Mouse (Mus musculus): ENCODE measurements around the gene Nmt2.

The Nmt2 gene

DNA sequence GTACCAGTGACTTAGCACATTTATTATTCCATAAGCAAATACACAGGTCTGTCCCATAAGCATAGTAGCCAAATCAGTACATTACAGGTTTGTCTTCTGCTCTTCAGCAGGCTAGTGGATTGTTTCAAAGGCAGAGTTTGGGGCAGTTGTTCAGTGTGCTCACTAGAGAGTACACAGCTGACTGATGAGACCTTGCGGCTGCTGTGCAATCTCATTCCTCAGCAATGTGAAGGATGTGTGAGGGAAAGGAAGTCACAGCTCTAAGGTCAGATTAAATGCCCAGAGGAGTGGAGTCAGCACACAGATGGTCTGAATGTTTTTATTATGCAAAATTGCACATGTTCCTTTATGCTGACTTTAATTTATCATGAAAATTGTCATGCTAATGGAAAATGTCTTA lies 42.5 kb downstream of the Nmt2 start:
- no peak for DNase-seq (ENCODE audit: low spot score in 2 of 2)

DNA sequence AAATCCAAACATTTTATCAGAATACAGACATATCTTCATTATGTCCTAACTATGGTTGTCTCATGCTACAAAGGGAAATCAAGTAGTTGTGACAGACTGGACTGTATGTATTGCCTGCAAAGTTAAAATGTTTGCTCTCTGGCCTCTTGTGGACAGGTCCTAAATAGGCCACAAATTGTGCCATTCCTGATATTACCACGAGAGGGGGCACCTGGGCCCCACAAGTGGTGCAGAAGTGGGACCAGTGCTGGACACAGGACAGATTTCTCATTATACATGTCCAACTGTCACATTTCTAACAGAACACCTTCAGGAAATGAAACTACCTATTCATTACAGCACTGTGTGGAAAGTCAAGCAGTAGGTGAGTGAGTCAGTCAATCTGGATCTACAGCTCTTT lies 43.3 kb downstream of the Nmt2 start:
- peak; percentile 20 to 62 for DNase-seq (ENCODE audit: low spot score in 2 of 2)

DNA sequence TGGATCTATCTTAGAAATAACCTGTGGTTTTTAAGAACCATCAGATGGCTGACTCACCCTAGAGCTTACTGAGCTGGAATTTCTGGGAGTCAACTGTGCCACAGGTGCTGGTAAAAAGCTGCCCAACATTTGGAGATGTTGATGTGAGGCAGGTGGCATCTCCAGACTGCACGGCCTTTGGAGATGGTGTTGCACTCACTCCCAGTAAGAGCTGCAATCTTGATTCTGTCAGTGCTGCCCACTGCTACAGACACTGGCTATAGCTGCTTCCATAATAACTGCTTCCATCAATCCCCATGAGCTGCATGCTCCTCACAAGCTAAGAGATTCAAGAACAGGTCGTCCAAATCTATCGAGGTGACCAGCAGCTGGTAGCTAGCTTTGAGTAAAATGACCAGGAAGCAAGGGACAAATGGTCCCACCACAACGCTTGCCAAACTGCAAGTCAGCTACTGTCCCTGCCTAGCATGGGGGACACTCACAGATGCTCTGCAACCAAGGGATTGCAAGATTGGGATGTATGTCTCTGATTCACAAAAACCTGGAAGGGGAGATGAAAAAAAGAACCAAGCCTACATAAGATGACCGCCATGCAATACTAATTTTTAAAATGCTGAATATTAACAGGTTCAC lies 47.2 kb downstream of the Nmt2 start:
- no peak for DNase-seq (ENCODE audit: low spot score in 2 of 2)

DNA sequence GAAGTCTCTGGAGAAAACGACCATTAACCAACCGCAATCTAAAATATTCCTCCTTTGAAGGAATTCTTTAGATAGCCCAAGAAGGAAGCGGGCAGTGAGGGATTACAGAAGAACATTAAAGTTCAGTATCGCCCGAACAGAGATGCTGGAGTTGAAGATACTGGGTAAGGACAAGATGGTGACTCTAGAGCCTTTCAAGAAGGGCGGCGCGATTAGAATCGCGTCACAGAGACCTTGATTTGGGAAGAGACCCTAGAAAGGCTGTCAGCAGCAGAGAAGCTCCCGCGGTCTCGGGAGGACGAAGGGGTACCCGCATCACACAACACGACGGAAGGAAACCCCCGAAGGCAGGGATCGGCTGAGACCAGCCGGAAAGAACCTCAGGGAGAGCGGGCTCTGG lies 48.0 kb downstream of the Nmt2 start:
- DNase-seq (ENCODE audit: low spot score in 2 of 2), result no peak

DNA sequence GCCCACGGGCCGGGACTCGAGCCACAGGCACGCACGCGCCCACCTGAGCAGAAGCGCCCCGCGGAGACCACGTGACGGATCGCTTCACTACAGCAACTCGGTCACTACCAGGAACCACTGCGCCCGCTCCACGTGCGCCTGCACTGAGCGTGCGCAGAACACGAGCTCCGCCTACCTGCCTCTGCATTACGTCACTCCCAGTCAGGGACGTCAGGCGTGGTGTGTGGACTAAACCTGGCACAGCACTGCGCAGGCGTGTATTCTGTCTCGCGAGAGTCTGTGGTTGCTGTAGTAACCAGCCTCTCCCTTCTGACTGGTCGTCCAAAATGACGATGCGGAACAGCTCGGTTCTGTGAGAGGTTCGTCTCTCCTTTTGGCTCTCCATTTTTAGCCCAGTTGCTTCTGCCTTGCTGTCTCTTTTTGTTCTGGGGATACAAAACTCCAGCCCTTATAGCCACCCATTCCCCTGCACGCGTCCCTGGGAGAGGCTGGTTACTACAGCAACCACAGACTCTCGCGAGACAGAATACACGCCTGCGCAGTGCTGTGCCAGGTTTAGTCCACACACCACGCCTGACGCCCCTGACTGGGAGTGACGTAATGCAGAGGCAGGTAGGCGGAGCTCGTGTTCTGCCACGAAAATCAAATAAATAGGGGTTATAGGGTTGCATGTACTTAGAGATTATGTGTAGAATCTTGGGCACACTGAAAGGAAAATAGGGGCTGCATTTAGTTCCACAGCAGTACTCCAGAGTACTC lies 48.7 kb downstream of the Nmt2 start, which contains the start of gene Rpp38:
Rpp38 (minus strand) TSS at position 160 of the 759 bp plus-strand sequence.
- peak; percentile 99 to 100 for DNase-seq (ENCODE audit: low spot score in 2 of 2)

GRCm38 (mm10) chr2:3333761-3334160 lies 49.7 kb downstream of the Nmt2 start:
- DNase-seq (ENCODE audit: low spot score in 2 of 2), result no peak

DNA sequence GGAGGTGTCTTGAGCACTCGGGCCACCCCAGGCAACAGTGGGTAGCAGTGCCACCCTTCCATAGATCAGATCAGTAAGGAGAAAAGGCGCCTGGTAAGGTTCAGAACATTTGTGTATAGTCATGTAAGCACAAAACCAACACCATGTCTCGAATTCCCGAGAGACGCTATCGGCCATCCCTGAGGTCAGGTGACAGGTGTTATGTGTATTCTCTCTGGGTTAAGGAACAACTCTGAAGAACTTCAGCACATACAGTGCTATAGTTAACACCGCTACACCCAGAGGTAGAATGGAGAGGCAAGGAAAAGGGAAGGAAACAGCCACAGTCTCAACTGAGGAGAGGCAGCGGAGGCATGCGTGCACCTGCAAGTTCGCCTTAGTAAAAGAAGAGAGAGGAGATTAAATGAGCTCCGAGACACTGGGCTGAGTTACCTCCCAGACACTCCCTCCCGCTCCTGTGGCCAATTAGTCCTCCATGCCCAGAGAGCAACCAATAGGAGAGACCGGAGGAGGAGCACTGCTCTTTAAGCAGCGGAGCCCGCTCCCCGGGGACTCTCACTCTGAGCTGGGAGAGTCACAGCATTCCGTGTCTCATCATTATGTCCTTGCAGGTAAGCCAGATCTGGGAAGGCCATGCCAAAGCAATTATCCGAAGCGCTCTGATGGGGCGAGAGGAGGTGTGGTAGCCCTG lies 51.7 kb downstream of the Nmt2 start, which contains the start of gene Acbd7:
Acbd7 (plus strand) TSS at position 558 of the 691 bp plus-strand sequence.
- DNase-seq (ENCODE audit: low spot score in 2 of 2), result peak; percentile 13 to 27

GRCm38 (mm10) chr2:3348422-3348821 lies 64.4 kb downstream of the Nmt2 start:
- no peak for DNase-seq (ENCODE audit: low spot score in 2 of 2)

DNA sequence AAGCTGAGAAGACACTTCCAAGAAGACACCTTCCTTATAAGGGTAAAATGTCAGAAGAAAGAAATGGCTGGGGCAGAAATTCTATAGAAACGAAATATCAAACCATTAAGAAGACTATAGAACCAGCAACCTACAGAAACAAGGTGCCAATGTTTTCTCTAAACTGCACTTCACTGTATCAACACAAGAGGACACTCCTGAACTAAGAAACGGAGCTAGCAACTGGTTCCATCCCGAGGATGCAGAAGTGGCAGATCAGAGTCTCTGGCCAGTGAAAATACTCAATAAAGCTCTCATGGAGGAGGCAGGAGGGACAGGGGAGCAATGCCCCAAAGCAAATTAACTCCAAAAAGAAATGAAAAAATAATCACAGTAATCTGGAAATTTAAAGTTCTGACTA lies 64.9 kb downstream of the Nmt2 start:
- DNase-seq (ENCODE audit: low spot score in 2 of 2), result no peak

DNA sequence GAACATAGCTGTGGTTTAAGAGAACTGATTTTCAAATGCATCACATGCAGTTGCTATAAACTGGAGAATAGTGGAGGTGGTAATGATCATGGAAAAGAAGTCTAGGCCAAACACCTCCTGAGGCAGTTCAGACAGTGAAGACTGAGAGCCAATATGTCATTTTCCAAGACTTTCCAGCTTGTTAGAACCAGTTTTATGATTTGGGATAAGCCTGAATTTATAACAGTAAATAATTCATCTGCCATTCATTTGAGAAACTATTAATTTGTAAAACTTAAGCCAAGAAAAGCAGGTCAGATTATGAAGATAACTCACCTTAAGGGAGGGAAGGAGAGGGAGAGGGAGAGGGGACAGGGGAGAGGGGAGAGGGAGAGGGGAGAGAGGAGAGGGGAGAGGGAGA lies 69.1 kb downstream of the Nmt2 start:
- no peak for DNase-seq (ENCODE audit: low spot score in 2 of 2)

DNA sequence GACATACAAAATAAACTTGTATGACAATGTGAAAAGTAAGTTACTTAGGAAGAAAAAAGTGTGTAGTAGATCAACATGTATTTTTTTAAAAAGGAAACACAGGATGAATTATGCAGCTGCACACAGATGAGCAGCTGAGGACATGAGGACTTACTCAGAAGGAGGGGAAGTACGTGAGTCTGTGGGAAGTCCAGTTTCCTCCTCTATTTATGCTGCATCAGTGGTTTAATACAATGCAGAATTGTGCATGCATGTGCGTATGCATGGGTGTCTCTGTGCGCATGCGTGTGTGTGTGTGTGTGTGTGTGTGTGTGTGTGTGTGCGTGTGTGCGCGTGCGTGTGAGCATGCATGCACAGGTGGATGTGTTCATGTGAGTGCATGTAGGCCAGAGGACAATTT lies 71.8 kb downstream of the Nmt2 start:
- peak in 1 of 2 experiments; percentile 28 for DNase-seq (ENCODE audit: low spot score in 2 of 2)

DNA sequence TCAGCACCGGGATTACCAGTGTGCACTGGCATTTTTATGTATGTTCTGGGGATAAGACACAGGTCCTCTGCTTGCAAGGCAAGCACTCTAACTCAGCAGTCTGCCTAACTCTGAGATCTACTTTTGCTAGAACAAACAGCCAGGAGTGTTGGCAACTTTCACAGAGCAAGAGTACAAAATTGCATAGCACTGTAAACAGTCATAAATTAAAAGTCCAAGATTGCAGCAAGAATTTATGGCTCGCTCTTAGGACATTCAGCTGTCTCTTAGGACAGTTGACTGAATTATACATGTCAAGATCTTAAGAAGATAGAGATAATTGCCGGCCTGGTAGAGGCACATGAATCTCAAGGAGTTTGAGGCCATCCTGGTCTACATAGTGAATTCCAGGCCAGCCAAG lies 72.3 kb downstream of the Nmt2 start:
- DNase-seq (ENCODE audit: low spot score in 2 of 2), result no peak

DNA sequence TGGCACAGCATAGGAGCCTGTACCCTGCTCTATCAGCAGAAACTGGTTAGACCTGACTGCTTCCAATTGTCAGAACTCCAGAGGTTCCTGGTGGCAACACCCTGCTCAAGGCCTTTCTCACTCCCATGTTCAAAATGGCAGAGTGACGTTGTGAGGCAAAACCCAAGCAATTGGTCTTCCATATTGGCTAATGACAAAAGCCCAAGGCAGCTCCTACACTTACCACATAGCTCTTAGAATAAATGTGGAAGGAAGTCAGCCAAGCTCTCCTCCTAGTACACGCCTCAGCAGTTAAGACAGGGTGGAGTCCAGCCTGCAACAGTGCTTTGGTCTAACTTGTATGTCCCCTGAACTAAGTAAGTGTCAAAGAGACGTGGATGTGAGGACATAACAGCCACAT lies 73.9 kb downstream of the Nmt2 start:
- no peak for DNase-seq (ENCODE audit: low spot score in 2 of 2)

DNA sequence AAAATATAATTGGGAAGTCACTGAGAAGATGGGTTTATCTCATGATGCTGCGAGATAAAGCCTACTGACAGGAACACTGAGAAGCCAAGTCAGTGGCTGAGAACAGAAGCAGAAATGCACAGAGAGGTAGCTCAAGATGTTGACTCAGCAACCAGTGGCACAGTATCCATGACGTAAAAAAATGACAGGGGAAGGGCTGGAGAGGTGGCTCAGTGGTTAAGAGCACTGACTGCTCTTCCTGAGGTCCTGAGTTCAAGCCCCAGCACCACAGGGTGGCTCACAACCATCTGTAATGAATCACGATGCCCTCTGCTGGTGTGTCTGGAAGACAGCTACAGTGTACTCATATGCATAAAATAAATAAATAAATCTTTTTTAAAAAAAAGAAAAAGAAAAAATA lies 77.1 kb downstream of the Nmt2 start:
- DNase-seq (ENCODE audit: low spot score in 2 of 2), result no peak

DNA sequence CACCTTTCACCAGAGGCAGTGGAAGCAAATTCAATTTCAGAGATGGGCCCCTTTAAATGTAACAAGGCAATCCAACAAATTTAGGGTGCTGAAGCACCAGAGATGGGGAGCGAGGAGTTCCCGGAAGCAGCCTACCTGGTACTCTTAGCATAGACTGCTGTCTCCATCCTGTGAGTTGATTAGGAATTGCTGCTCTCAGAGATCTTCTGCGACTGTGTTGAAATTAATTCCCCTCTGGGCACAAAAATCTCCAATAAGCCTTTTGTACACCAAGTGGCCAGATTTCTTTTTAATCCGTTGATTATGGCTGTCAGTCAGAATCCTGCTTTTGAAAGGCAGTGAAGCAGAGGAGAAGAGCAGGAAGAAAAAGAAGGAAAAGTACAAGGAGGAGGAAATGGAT lies 81.1 kb downstream of the Nmt2 start:
- DNase-seq (ENCODE audit: low spot score in 2 of 2), result no peak

Data from heart, adult 9 months (tissue).